Mouse (Mus musculus) bone marrow macrophage, adult 2 months (primary cell): ENCODE results near the gene Ifngr1.

Experiments used
- CTCF ChIP-seq: IDR thresholded peaks from 2 replicates; pipeline ENCODE4 v1.5.1; 2012; ENCODE audit warnings: low read depth, mild to moderate bottlenecking, low read length, moderate library complexity
- POLR2A ChIP-seq: IDR thresholded peaks from 2 replicates; pipeline ENCODE4 v1.6.1; 2012; ENCODE audit warnings: mild to moderate bottlenecking, low read depth, low read length, borderline replicate concordance

DNA sequence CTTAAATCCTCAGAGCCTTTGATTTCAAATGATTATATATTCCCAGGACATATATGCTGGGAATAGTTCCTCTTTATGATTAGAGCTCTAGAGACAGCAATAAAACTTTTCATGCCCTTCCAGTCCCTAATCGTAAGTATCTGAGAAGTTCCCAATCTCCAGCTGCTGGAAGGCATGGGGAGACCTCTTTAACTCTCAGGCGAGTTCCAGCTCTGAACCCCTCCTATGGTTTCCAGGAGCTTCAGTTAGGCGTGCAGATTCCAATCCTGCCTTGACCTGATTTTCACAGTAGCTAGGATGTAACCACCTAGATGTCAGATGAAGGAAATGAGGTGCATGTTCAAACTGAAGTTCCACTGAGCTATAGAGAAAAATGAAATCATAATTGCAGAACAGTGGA, 807 bp downstream of the Ifngr1 start:
- TF ChIP-seq CTCF (no peak), POLR2A (no peak)
